Mouse (Mus musculus): ENCODE results near the gene Prkca. TPM values are rescaled to one million over a fixed set of nuclear protein-coding genes. Genes with fewer than 3 reads are reported as not detected.

The Prkca gene
- polyA plus RNA-seq, 1 experiment from 2014 or later: 11.2 TPM

DNA sequence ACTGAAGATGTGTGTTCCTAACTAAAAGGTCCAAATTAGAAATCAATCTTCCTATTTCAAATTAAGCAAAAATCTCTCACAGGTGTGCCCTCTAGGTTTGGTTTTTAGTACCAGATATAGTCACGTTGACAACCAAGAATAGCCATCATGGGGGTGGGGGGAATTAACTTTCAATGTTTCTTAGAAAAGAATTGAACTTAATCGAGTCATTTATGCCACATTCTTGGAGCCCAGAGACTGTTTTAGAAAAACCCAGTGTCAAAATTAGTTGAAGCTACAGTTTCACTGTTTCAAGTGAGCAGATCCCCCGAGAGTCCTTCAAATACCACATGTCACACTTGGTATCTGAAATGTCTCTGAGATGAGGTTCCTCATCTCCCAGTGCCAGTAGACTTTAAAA, 173.6 kb downstream of the Prkca start:
- DNase-seq (ENCODE audit: low spot score): no peak

GRCm38 (mm10) chr11:108165725-108166124, 178.0 kb downstream of the Prkca start:
- DNase-seq (ENCODE audit: low spot score): no peak

DNA sequence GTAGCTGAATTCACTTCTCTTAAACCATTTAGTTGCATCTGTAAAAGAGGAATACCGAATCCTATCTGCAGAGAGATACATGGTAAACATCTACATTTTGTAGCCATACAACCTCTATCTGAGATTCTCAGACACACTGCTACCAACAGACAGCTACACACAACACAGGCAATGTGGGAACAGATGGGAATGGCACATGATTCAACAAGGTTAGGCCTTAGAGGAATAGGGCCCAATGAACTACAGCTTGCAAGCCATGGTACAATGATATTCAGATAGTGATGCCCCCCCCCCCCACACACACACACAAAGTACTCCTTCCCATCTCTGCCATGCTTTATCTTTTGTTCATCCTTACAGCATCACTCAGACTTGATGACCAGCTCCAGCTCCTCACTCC, 181.1 kb downstream of the Prkca start:
- DNase-seq (ENCODE audit: low spot score): no peak

DNA sequence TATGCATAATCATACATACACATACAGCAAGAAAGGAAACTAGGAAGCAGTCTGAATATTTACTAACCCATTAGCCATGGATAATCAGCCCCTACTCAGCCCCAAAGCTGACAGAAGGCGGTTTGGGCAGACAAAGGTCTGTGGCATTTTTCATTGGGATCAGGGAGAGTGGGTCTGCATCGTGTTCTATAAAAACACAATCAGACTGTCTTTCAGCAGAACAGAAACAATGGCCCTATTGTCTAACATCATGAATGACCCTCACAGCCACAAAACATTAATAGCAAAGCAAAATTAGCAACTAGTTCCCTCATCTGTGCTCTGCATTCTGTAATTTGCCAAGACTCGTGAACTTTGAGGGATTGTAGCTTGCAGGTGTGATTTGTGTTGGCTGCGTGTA, 181.6 kb downstream of the Prkca start:
- DNase-seq (ENCODE audit: low spot score): no peak

- DNase-seq (ENCODE audit: low spot score): no peak
Observed at GRCm38 (mm10) chr11:108160056-108160455, 183.7 kb downstream of the Prkca start.

DNA sequence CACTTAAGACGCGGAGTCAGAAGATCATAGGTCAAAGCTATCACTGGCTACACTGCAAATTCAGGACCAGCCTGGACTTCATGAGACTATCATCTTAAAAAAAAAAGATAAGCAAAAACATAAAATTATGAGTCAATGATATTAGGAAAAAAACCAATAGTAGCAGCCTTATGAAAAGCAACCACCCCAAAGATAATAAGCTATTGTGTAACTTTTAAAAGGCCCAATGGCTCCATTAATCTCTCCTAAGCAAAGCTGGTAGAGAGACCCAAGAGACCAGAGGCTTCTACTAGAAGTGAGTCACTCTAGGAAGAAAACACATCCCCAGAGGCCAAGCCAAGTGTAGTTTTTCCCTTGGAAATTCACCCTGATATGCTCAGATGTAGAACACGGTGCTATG, 185.7 kb downstream of the Prkca start:
- no peak for DNase-seq (ENCODE audit: low spot score)

- no peak for DNase-seq (ENCODE audit: low spot score)
Observed at GRCm38 (mm10) chr11:108157074-108157473, 186.7 kb downstream of the Prkca start.

GRCm38 (mm10) chr11:108156107-108156506, 187.6 kb downstream of the Prkca start:
- no peak for DNase-seq (ENCODE audit: low spot score)

GRCm38 (mm10) chr11:108155088-108155580, 188.6 kb downstream of the Prkca start:
- no peak for DNase-seq (ENCODE audit: low spot score)

- DNase-seq (ENCODE audit: low spot score): no peak
Observed at GRCm38 (mm10) chr11:108153997-108154841, 189.5 kb downstream of the Prkca start.

- DNase-seq (ENCODE audit: low spot score): no peak
Observed at GRCm38 (mm10) chr11:108152591-108152990, 191.1 kb downstream of the Prkca start.

DNA sequence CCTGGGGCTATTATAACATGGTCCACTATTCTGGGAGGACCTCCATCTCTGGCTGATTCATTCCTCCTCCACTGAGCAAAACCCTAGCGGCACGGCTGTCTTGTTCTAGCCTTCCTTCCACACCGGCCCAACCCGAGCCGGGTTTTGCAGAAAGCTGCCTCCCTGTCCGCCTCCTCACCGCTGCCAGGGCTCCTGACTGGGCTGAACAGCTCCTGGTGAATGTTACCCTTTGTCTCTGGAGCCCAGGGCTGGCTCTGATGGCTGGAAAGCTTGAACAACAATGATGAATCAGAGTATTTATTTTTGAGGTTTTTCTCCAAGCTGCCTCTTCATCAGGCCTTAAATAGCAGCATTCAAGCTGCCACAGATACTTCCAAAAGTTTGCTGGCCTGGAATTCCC, 193.3 kb downstream of the Prkca start:
- DNase-seq (ENCODE audit: low spot score): no peak

DNA sequence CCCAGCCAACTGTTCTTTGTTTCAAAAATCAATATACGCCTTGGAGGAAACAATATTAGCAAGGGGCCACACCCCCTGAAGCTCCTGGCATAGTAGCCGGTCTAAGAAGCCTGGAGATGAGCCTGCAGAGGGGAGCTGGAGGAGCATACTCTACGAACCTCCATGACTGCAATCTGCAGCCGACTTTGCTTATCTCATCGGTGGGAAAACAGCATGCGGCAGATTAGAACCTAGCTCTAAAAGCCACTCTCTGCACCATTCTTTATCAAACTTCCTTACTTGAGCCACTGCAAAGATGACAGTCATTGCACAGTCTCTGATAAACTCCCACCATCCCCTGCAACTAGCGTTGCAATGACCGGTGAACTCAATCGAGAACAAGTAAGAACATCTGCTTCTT, 194.5 kb downstream of the Prkca start:
- DNase-seq (ENCODE audit: low spot score): no peak

DNA sequence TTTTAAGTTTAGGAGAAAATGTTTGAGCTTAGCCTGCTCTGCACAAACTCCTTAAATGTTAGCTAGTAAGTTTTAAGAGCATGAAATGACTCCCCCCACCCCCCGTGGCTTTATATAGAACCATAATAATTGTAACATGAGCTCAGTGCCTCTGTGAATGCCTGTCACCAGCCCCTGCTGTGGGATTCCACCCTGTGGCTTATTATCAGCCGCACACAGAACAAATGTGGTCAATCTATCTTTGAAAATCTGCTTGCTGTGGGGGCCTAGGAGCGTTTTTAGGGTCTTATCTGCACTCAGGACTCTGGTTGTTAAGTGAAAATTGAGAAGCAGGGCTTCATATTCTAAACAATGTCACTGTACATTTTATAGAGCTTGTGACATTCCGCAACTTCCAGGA, 195.2 kb downstream of the Prkca start:
- DNase-seq (ENCODE audit: low spot score): no peak

GRCm38 (mm10) chr11:108145752-108146496, 197.8 kb downstream of the Prkca start:
- DNase-seq (ENCODE audit: low spot score): no peak

- no peak for DNase-seq (ENCODE audit: low spot score)
Observed at GRCm38 (mm10) chr11:108145128-108145527, 198.6 kb downstream of the Prkca start.

- DNase-seq (ENCODE audit: low spot score): no peak
Observed at GRCm38 (mm10) chr11:108143739-108144138, 200.0 kb downstream of the Prkca start.

- no peak for DNase-seq (ENCODE audit: low spot score)
Observed at GRCm38 (mm10) chr11:108140028-108140427, 203.7 kb downstream of the Prkca start.

- no peak for DNase-seq (ENCODE audit: low spot score)
Observed at GRCm38 (mm10) chr11:108136341-108136740, 207.4 kb downstream of the Prkca start.

- DNase-seq (ENCODE audit: low spot score): peak; percentile 31
Observed at GRCm38 (mm10) chr11:108135407-108136159, 208.1 kb downstream of the Prkca start.

GRCm38 (mm10) chr11:108128593-108128992, 215.1 kb downstream of the Prkca start:
- peak; percentile 53 for DNase-seq (ENCODE audit: low spot score)

- DNase-seq (ENCODE audit: low spot score): no peak
Observed at GRCm38 (mm10) chr11:108127908-108128307, 215.8 kb downstream of the Prkca start.

Measured in thymus, postnatal 0 days (tissue).